Mouse (Mus musculus) telencephalon, adult 2 months (tissue): ENCODE measurements at regions not wholly inside any gene's neighbourhood (a gene's known extent, or its start where the extent isn't known, plus 50 kb on each side); places are given as distances from the start of the nearest gene placed in this dataset.

Experiments used
- DNase-seq: peaks from one replicate; pipeline ENCODE4 v3.0.0-alpha.2; 2011; ENCODE audit warnings: low read depth, low spot score

DNA sequence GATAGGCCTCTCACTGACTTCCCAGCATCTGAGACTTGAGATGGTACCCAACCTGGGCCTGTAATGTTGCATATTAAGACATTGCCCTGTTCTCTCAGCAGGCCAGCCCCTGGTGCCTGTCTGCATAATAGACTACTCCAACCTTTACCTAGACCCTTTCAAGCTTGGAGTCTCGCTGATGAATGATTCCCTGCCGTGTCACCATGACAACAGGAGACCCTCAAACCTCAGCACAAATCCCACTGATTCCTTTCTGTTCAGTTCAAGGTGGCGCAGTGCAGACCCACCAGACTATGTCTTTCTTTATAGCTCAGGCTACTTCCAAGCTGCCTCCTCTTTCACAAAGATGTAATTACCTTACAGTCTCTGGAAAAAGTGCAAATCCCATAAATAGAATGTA, 172.0 kb downstream of the Dcdc2c start:
- no peak for DNase-seq

DNA sequence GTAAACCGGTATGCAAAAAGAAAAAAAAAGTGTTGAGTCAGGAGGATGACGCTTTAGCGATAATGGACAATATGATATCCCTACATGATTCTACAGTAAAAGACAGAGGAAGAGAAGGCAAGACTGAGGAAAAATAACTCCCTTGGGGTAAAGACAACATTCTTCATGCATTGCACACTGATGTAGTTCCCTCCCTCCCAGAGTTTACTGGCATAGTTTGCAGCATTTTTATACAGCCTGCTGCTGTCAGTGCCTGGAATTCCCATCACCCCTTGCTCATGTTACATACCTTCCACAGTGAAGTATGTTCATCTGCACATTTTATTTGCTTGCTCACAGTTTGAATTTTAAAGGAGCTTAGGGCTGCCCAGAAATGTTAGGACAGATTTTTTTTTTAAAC, 174.2 kb downstream of the Dcdc2c start:
- DNase-seq, result no peak

GRCm38 (mm10) chr12:28377373-28377772, 174.8 kb downstream of the Dcdc2c start:
- no peak for DNase-seq

DNA sequence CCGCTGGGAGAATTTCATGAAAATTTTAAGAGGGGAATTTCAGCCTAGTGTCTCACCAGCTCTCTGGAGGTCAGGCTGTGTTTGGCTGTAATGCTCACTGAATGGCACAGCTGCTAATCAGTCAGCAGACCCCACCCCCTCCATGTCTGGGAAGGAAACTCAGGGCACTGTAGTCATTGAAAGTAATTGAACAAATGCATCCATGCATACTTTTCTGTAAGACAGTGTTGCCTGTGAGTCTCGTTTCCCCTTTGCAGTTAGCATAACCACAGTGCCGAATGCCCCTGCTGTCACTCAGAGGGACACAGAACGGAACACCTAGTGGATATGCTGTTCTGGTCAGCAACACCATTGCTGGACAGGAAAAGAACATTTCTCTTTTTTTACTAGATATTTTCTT, 175.4 kb downstream of the Dcdc2c start:
- DNase-seq, result no peak

DNA sequence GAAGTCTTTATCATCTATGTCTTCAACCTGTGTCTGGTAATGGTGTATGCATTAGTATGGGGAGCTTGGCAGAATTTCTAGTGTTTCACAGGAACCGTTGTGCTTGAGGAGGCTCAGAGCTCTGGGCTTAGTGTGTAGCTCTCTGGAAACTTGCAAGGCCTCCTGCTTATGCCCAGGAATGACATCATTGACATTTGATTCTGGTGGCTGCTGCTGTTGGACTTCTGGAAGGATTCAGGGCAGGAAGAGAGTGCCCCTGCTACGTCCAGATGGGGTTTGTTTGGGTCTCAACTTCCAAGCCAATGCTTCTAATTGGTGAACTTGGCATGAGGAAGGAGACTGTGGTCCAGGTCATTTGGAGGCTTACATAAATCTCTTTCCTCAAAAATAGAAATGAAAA, 186.9 kb downstream of the Dcdc2c start:
- no peak for DNase-seq

- no peak for DNase-seq
These were observed 193.4 kb downstream of the Dcdc2c start for GRCm38 (mm10) chr12:28358737-28359333.

DNA sequence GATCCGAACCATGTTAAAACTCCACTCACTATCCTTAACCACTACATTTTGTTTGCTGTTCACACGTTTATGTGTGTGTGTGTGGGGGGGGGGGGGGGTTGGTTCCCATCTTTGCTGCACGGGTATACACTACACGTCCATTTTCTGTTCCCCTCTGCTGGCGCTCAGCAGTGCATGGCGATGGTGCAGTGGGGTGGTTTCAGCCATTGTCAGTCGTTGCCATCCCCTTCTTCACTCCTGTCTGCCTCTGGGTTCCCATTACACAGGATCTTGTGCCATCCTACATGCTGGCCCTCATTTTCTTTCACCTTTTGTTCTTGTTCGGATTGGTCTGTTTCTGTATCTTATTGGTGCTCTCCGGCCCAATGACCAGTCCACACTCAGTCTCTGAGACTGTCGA, 194.4 kb downstream of the Dcdc2c start:
- no peak for DNase-seq

DNA sequence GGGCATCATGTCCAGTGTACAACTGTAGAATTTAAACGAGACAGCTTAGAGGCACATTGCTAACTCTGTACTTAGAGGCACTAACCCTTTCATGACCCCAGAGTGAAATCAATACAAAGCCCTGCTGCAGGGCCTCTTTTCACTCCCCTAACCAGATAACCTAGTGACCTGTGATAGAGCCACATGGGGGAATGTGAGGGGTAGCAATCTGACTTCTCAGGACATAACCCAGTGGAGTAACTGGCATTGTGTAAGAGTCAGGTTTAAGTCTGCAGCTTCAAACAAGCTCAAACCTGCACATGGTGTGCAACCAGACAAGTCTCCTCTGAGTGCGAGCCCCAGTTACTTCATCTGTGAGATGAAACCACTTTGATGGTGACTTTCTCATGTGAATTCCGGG, 199.1 kb downstream of the Dcdc2c start:
- DNase-seq, result no peak

- DNase-seq, result no peak
These were observed 199.6 kb downstream of the Dcdc2c start for GRCm38 (mm10) chr12:28352571-28352970.

GRCm38 (mm10) chr12:28342735-28343134, 209.5 kb downstream of the Dcdc2c start:
- DNase-seq, result no peak

DNA sequence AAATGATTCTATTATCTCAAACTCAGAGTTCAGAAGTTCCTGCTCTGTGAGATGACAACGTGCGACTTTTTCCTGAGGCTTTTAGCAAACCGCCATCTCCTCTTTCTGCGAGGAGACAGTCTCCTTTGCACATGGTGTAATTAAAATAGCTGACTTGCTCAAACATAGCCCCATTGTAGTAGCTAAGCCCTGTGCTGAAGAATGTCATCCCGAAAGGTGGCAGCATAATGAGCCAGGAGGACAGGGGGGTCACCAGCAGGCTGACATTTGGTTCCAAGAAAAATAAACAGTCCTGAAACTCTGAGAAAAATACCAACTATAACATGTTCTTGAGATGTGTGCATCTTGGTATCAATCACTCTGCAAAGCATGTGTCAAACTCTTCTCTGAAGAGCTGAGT, 219.6 kb downstream of the Dcdc2c start:
- no peak for DNase-seq

GRCm38 (mm10) chr12:28331843-28332242, 220.4 kb downstream of the Dcdc2c start:
- peak; percentile 39 for DNase-seq

DNA sequence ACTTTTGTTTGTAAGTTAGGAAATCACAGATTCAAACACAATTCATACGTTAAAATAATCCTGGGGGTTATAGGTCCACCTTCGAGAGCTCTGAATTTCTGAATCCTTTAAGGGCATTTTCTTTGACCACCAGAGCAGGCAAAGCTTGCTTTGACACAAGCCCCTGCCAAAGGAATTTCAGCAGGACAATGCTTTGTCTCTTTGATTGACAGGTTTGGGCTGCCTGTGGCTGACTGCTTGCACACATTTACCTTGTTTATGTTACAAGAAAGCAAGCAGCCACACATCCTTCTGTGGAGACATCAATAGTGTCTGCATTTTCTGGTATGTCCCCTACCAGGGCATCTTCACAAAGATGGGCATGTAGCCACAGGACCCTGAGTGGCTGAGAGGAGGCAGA, 228.5 kb downstream of the Dcdc2c start:
- no peak for DNase-seq

GRCm38 (mm10) chr12:28309226-28309625, 243.0 kb downstream of the Dcdc2c start:
- peak; percentile 6 for DNase-seq

DNA sequence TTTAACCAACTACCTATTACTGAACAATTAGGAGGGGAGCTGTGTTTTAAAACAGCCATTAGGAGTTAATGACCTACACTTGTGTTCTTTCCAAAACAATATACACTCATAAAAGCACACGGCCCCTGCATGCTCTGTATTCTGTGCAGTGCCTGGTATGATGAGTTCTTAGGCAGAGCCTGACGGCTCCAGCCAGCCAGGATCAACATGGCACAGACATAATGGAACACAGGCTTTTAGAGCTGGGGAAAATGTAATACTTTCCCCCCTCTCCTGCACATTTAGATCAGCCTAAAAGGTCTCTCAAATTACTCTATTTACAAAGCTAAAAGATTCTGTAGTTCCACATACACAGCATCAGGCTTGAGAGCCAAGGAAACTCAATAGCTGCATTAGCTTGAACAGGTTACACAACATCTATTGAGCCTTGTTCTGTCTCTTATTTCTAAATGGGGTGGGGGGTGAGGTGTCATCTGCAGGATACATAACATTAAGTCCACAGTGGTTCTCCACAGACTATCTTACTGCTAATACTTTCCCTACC, 250.1 kb downstream of the Dcdc2c start:
- no peak for DNase-seq

- no peak for DNase-seq
These were observed 263.8 kb downstream of the Dcdc2c start for GRCm38 (mm10) chr12:28288376-28288896.

- DNase-seq, result no peak
These were observed 296.7 kb downstream of the Dcdc2c start for GRCm38 (mm10) chr12:28255524-28255923.

GRCm38 (mm10) chr12:28250526-28250925, 301.7 kb downstream of the Dcdc2c start:
- no peak for DNase-seq

GRCm38 (mm10) chr12:28248749-28249148, 303.4 kb downstream of the Dcdc2c start:
- DNase-seq, result peak; percentile 39

- DNase-seq, result no peak
These were observed 303.9 kb downstream of the Dcdc2c start for GRCm38 (mm10) chr12:28248287-28248686.

DNA sequence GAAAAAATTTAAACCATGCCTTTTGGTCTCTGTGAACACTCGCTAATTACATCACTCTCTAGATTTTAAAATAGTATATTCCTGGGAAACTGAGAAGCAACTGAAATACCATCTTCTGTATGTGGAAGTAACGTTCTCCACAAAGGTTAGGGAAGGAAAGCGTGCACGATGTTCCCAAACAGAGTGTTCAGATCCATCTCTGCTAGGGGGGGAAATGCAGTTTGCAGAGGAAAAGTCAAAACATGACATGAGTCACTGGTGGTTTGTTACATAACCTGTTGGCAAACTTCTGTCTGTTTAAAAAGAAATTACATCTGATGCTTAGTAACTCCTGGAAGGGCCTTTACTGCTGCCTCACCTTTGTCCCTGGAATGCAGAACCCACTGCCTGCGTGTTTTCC, 314.2 kb downstream of the Dcdc2c start:
- peak; percentile 75 for DNase-seq

DNA sequence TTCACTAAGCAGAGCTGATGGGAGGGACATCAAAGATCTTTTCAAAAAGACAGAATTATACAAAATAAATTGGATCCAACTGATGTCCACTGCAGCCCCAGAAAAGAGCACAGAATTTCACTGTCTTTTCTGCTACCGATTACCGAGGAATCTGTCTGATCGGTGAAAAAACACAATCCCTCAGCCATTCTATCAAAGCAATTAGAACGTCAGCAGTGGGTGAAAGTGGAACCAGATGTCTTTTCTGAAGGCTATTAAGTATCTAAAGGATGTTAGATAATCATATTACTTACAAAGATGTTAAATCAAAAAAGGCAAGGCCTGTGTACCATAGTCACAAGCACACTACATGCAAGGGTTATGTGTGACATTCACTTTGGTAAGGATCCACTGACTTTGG, 315.2 kb downstream of the Dcdc2c start:
- no peak for DNase-seq

GRCm38 (mm10) chr12:28202847-28203246, 349.4 kb downstream of the Dcdc2c start:
- no peak for DNase-seq

DNA sequence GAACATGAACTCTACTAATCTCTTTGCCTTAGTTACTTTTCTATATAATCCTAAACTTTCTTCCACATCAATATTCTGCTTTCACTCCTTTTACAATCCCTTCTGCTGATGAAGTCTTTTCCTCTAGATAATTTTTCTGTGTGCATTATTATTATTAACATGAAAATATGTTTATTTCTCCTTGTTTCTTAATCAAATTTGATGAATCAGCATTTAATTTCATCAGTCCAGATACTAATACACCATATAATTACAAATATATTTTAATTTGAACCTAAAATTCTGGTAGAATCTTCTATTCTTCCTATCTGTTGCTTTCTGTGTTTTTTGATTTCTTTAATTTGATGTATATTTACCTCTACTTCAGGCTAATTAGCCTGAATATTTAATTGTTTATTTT, 365.5 kb downstream of the Dcdc2c start:
- no peak for DNase-seq
